8 mouse cellular contexts compared by ENCODE assay signal in the genomic region with DNA sequence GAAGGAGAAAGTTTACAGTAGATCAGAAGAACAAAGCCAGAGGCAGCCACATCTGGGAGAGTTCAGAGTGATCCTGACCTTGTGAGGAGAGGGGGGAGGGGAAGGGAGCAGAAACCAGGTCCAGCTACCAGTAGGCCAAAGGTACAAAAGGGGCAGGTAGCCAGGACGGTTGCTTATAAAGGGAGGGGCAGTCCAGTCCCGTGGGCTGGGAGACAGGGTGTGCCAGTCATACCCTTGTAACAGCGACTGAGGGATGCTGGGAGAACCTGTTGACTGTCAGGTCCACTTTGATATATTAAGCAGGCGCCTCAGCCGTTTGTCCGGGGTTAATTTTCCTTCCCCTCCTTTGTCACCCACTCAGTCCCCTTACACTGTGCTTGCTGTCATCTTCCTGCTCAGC. TPM values are rescaled to one million over a fixed set of nuclear protein-coding genes. Genes with fewer than 3 reads are reported as not detected.
DNase-seq lines count a peak whose midpoint lies in the region; ATAC-seq and TF ChIP-seq lines count a peak whose summit lies in the region.

No protein-coding gene starts in this region.

- H3K9ac ChIP-seq in embryonic facial prominence, embryonic 15.5 days, result no peak overlapping the region
- H3K9ac ChIP-seq in intestine, embryonic 15.5 days, result 0 out of 2 replicates have a peak overlapping the region, but pooled peaks have one; percentile 21
- H3K9ac ChIP-seq in liver, postnatal 0 days (replicated peaks), result peak overlapping the region; percentile 61

- peak; percentile 78 to 80 for DNase-seq in heart, adult 18-20 months
- DNase-seq in heart, postnatal 4 days, result no peak
- peak; percentile 74 for DNase-seq in liver, postnatal 0 days
- peak; percentile 44 for DNase-seq in thymus, adult 2 months
- no peak for DNase-seq in MN1 (ENCODE audit: low spot score)
- DNase-seq in adrenal gland, adult 2 months, result no peak

- peak overlapping the region; percentile 95 for H3K27ac ChIP-seq in embryonic facial prominence, embryonic 15.5 days (replicated peaks)
- H3K27ac ChIP-seq in intestine, embryonic 15.5 days, result peak overlapping the region; percentile 97
- H3K27ac ChIP-seq in liver, postnatal 0 days (ENCODE audit: low read depth), result peak overlapping the region; percentile 98
- H3K27ac ChIP-seq in thymus, adult 2 months (ENCODE audit: control insufficient read depth, insufficient read depth, low read length), result peak overlapping the region; percentile 97

- no peak for TF ChIP-seq CTCF in liver, postnatal 0 days (IDR thresholded peaks at IDR 0.05; ENCODE audit: low read depth)
- TF ChIP-seq CTCF in thymus, adult 2 months (IDR thresholded peaks at IDR 0.05; ENCODE audit: borderline replicate concordance, control insufficient read depth, extremely low read depth, insufficient read depth, low read length, poor library complexity), result no peak

- no peak overlapping the region for H3K4me3 ChIP-seq in embryonic facial prominence, embryonic 15.5 days (replicated peaks)
- no peak overlapping the region for H3K4me3 ChIP-seq in intestine, embryonic 15.5 days (replicated peaks)
- H3K4me3 ChIP-seq in liver, postnatal 0 days (ENCODE audit: low read depth, low read length), result peak overlapping the region; percentile 5; the same call in 1 of the 2 replicates
- 0 out of 2 replicates have a peak overlapping the region, but pooled peaks have one; percentile 15 for H3K4me3 ChIP-seq in thymus, adult 2 months (ENCODE audit: control insufficient read depth, insufficient read depth, low read length)

- WGBS in embryonic facial prominence, embryonic 15.5 days, result 17% methylated on average over 6 of the region's 6 CpGs
- 2% methylated on average over 6 of the region's 6 CpGs for WGBS in intestine, embryonic 15.5 days
- 4% methylated on average over 6 of the region's 6 CpGs for WGBS in liver, postnatal 0 days (ENCODE audit: insufficient replicate concordance)
- WGBS in thymus, adult 2 months, result 9% methylated on average over 6 of the region's 6 CpGs

- no peak for TF ChIP-seq POLR2A in thymus, adult 2 months (IDR thresholded peaks at IDR 0.05; ENCODE audit: control insufficient read depth, extremely low read depth, insufficient read depth, low read length, poor library complexity)

- no peak for TF ChIP-seq EP300 in liver, postnatal 0 days (IDR thresholded peaks at IDR 0.05; ENCODE audit: low read depth)

- no peaks in the 10 kb centered on the region for H3K9me3 ChIP-seq in embryonic facial prominence, embryonic 15.5 days (replicated peaks)
- H3K9me3 ChIP-seq in intestine, embryonic 15.5 days, result no peaks in the 10 kb centered on the region
- H3K9me3 ChIP-seq in liver, postnatal 0 days (ENCODE audit: low read length), result no peaks in the 10 kb centered on the region

- H3K27me3 ChIP-seq in embryonic facial prominence, embryonic 15.5 days, result no peaks in the 10 kb centered on the region
- H3K27me3 ChIP-seq in intestine, embryonic 15.5 days (replicated peaks), result no peaks in the 10 kb centered on the region
- H3K27me3 ChIP-seq in liver, postnatal 0 days (ENCODE audit: insufficient read depth, low read length), result no peaks in the 10 kb centered on the region
- H3K27me3 ChIP-seq in thymus, adult 2 months (ENCODE audit: control insufficient read depth, insufficient read depth, low read length), result no peaks in the 10 kb centered on the region

- peak overlapping the region; percentile 9; the same call in 1 of the 2 replicates for H3K4me2 ChIP-seq in embryonic facial prominence, embryonic 15.5 days (replicated peaks)
- peak overlapping the region; percentile 37 for H3K4me2 ChIP-seq in intestine, embryonic 15.5 days (replicated peaks)
- H3K4me2 ChIP-seq in liver, postnatal 0 days (ENCODE audit: low read depth, low read length), result peak overlapping the region; percentile 73

- peaks cover 12% of the 10 kb centered on the region; the same call in 1 of the 2 replicates for H3K36me3 ChIP-seq in embryonic facial prominence, embryonic 15.5 days
- no peaks in the 10 kb centered on the region for H3K36me3 ChIP-seq in intestine, embryonic 15.5 days
- 0 out of 2 replicates have a peak, but pooled peaks cover 3% of the 10 kb centered on the region for H3K36me3 ChIP-seq in liver, postnatal 0 days (replicated peaks; ENCODE audit: insufficient read depth, low read length)
- H3K36me3 ChIP-seq in thymus, adult 2 months (ENCODE audit: control insufficient read depth, insufficient read depth, low read length), result no peaks in the 10 kb centered on the region

- no peak for ATAC-seq in embryonic facial prominence, embryonic 15.5 days (ENCODE audit: insufficient number of reproducible peaks, low FRiP score, low TSS enrichment, low read depth)
- ATAC-seq in intestine, embryonic 15.5 days, result peak; percentile 73
- ATAC-seq in liver, postnatal 0 days, result peak; percentile 51

- H3K4me1 ChIP-seq in embryonic facial prominence, embryonic 15.5 days, result peaks cover 53% of the 10 kb centered on the region
- H3K4me1 ChIP-seq in intestine, embryonic 15.5 days (replicated peaks), result peaks cover 51% of the 10 kb centered on the region
- peaks cover 50% of the 10 kb centered on the region for H3K4me1 ChIP-seq in liver, postnatal 0 days (ENCODE audit: insufficient read depth)
- peaks cover 61% of the 10 kb centered on the region for H3K4me1 ChIP-seq in thymus, adult 2 months (replicated peaks; ENCODE audit: control insufficient read depth, insufficient read depth, low read length)

RNA-seq across cellular contexts. Expression of a gene that starts 12.9 kb away (rescaled TPM):
- 10 to 100 TPM; 39.1 to 40.6 TPM for total RNA-seq in heart, adult 18-20 months (2021)
- 10 to 100 TPM; 13.5 to 14.6 TPM for total RNA-seq in heart, postnatal 4 days (2021)
- polyA plus RNA-seq in embryonic facial prominence, embryonic 15.5 days (2015; fragmentation: Nextera tagmentation; extraction: Ambion mirVana), result 3.8 and 4.2 TPM in 2 replicates
- 2.3 and 3.0 TPM in 2 replicates for polyA plus RNA-seq in intestine, embryonic 15.5 days (2015; fragmentation: Nextera tagmentation; extraction: Ambion mirVana)
- polyA plus RNA-seq in liver, postnatal 0 days (2015; fragmentation: Nextera tagmentation; extraction: Ambion mirVana), result 2.5 and 2.6 TPM in 2 replicates
- polyA plus RNA-seq in thymus, adult 2 months (2012; rRNA removed), result 3.1 and 4.1 TPM in 2 replicates
- total RNA-seq in adrenal gland, adult 2 months (2021), result 1 to 10 TPM; 6.0 to 8.8 TPM
- 11.0 and 17.4 TPM in 2 replicates for polyA plus RNA-seq in adrenal gland, adult 2 months (2012; rRNA removed)

RNA-seq across cellular contexts. Expression of a gene that starts 16.2 kb away (rescaled TPM):
- total RNA-seq in heart, adult 18-20 months (2021), result 100 to 1,000 TPM; 159 to 167 TPM
- total RNA-seq in heart, postnatal 4 days (2021), result 100 to 1,000 TPM; 112 to 115 TPM
- 51.8 and 55.4 TPM in 2 replicates for polyA plus RNA-seq in embryonic facial prominence, embryonic 15.5 days (2015; fragmentation: Nextera tagmentation; extraction: Ambion mirVana)
- polyA plus RNA-seq in intestine, embryonic 15.5 days (2015; fragmentation: Nextera tagmentation; extraction: Ambion mirVana), result 50.5 and 52.3 TPM in 2 replicates
- 36.2 and 38.2 TPM in 2 replicates for polyA plus RNA-seq in liver, postnatal 0 days (2015; fragmentation: Nextera tagmentation; extraction: Ambion mirVana)
- 145 and 198 TPM in 2 replicates for polyA plus RNA-seq in thymus, adult 2 months (2012; rRNA removed)
- 100 to 1,000 TPM; 152 to 159 TPM for total RNA-seq in adrenal gland, adult 2 months (2021)
- polyA plus RNA-seq in adrenal gland, adult 2 months (2012; rRNA removed), result 272 and 291 TPM in 2 replicates

RNA-seq across cellular contexts. Expression of a gene that starts 50.0 kb away (rescaled TPM):
- 10 to 100 TPM; 74.3 to 75.2 TPM for total RNA-seq in heart, adult 18-20 months (2021)
- 10 to 100 TPM; 49.2 to 50.5 TPM for total RNA-seq in heart, postnatal 4 days (2021)
- polyA plus RNA-seq in embryonic facial prominence, embryonic 15.5 days (2015; fragmentation: Nextera tagmentation; extraction: Ambion mirVana), result 74.8 and 77.9 TPM in 2 replicates
- 65.1 and 69.0 TPM in 2 replicates for polyA plus RNA-seq in intestine, embryonic 15.5 days (2015; fragmentation: Nextera tagmentation; extraction: Ambion mirVana)
- polyA plus RNA-seq in liver, postnatal 0 days (2015; fragmentation: Nextera tagmentation; extraction: Ambion mirVana), result 20.1 and 23.9 TPM in 2 replicates
- polyA plus RNA-seq in thymus, adult 2 months (2012; rRNA removed), result 17.1 and 18.3 TPM in 2 replicates
- 100 to 1,000 TPM in 1 of 2 experiments, 10 to 100 TPM in 1; 82.5 to 104 TPM for total RNA-seq in adrenal gland, adult 2 months (2021)
- polyA plus RNA-seq in adrenal gland, adult 2 months (2012; rRNA removed), result 7.2 and 9.0 TPM in 2 replicates

Comparison
In these comparisons a context has a peak if more than half of its experiments do, and no peak if none do; other contexts are left out.
1. DNase-seq: peak in heart, adult 18-20 months (2 of 2), liver, postnatal 0 days (single experiment) and thymus, adult 2 months (single experiment); none in heart, postnatal 4 days (single experiment), MN1 (single experiment) and adrenal gland, adult 2 months (single experiment).
2. H3K4me2 ChIP-seq: peak in every context shown above with its lines; median percentile 73 in liver, postnatal 0 days; 37 in intestine, embryonic 15.5 days; 9 in embryonic facial prominence, embryonic 15.5 days.
3. H3K4me3 ChIP-seq: peak in liver, postnatal 0 days (single experiment) and thymus, adult 2 months (single experiment); none in embryonic facial prominence, embryonic 15.5 days (single experiment) and intestine, embryonic 15.5 days (single experiment).
4. Peak in every context shown above with its lines, with median percentiles within 50 percentile points of each other: H3K27ac ChIP-seq.